Mouse (Mus musculus) heart, embryonic 16.5 days (tissue): ENCODE results near the gene 1700008P02Rik. TPM values are rescaled to one million over a fixed set of nuclear protein-coding genes. Genes with fewer than 3 reads are reported as not detected.
"Not testable (repeated sequence)": the region's sequence is repeated elsewhere in the genome, so short reads cannot be mapped to it uniquely, and the experiment has no call there.

Experiments
- ATAC-seq: fragments of 200-750 bp; cut with Nextera tagmentation; replicated peaks from 2 replicates; pipeline ENCODE4 v1.8.0; 2017; ENCODE audit warnings: moderate number of reproducible peaks; ENCODE audit not compliant: insufficient read depth, low FRiP score; ENCODE audit errors: extremely low read depth
- H3K27ac ChIP-seq: fragments of 300-500 bp; sonication (generic); 2 replicates; pipeline ENCODE4 v1.5.1; 2014; ENCODE audit warnings: mild to moderate bottlenecking, low read length, control low read depth, moderate library complexity
- H3K27me3 ChIP-seq: fragments of 300-500 bp; sonication (generic); 2 replicates; pipeline ENCODE4 v1.6.1; 2014; ENCODE audit warnings: low read length, mixed read lengths; ENCODE audit not compliant: control insufficient read depth, insufficient read depth
- H3K36me3 ChIP-seq: fragments of 300-500 bp; sonication (generic); 2 replicates; pipeline ENCODE4 v1.6.1; 2014; ENCODE audit not compliant: control insufficient read depth, insufficient read depth
- H3K4me1 ChIP-seq: fragments of 300-500 bp; sonication (generic); 2 replicates; pipeline ENCODE4 v1.6.1; 2014; ENCODE audit warnings: low read length, mixed read lengths; ENCODE audit not compliant: control insufficient read depth, insufficient read depth
- H3K4me2 ChIP-seq: fragments of 300-500 bp; sonication (generic); 2 replicates; pipeline ENCODE4 v1.6.1; 2014; ENCODE audit warnings: low read depth, mild to moderate bottlenecking, control low read depth, low read length
- H3K4me3 ChIP-seq: fragments of 300-500 bp; sonication (generic); 2 replicates; pipeline ENCODE4 v1.5.1; 2014; ENCODE audit warnings: mild to moderate bottlenecking, control low read depth, low read length
- H3K9ac ChIP-seq: fragments of 300-500 bp; sonication (generic); 2 replicates; pipeline ENCODE4 v1.6.1; 2014; ENCODE audit warnings: low read length, control low read depth
- H3K9me3 ChIP-seq: fragments of 300-500 bp; sonication (generic); replicated peaks from 2 replicates; pipeline ENCODE4 v1.6.1; 2016; ENCODE audit warnings: low read length; ENCODE audit not compliant: control insufficient read depth
- WGBS: fragments of 180-500 bp; shearing (Covaris S2); extraction: QIAGEN DNeasy Blood & Tissue Kit; methylation state at CpG from one replicate; pipeline ENCODE4 v1.1.7; 2014; 5-methylcytosine and 5-hydroxymethylcytosine counted together
- polyA plus RNA-seq: library from polyadenylated mRNA; unstranded; fragments of >200 nt; fragmentation: Nextera tagmentation; extraction: Ambion mirVana; gene quantifications from 2 replicates; pipeline ENCODE4 v1.2.1, GENCODE M21; 2015

Gene 1700008P02Rik
- polyA plus RNA-seq: not detected in 2 replicates

DNA sequence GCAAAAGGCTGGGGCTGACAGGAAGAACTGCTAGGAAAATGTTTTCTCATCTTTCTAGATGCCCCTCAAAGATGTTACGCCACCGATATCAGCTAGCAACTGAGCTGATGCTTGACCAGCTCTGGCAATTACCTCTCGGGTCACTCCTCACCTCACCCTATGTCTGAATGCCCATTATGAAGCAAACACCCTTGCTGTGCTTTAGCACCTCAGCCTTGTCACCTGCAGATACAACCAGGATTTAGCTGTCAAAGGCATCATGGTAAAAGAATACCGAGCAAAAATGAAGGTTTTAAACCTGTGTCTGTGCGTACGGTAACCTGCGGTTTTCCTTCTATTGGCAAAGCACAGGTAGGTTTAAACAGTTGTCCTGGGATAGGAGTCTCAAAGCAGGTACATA lies at the start of gene 1700008P02Rik:
TSS of gene 1700008P02Rik (minus strand) at position 101 of the 400 bp plus-strand sequence.
- no peaks in the 10 kb centered on the region for H3K4me1 ChIP-seq
- no peak for ATAC-seq
- no peak within 1 kb of the TSS for H3K9ac ChIP-seq
- WGBS: 87% methylated on average over 7 of the region's 7 CpGs
- no peaks in the 10 kb centered on the region for H3K27me3 ChIP-seq
- H3K4me2 ChIP-seq: no peak within 1 kb of the TSS
- no peak within 1 kb of the TSS for H3K4me3 ChIP-seq
- H3K36me3 ChIP-seq: no peaks in the 10 kb centered on the region
- H3K27ac ChIP-seq: no peak within 1 kb of the TSS
- no peaks in the 10 kb centered on the region for H3K9me3 ChIP-seq

DNA sequence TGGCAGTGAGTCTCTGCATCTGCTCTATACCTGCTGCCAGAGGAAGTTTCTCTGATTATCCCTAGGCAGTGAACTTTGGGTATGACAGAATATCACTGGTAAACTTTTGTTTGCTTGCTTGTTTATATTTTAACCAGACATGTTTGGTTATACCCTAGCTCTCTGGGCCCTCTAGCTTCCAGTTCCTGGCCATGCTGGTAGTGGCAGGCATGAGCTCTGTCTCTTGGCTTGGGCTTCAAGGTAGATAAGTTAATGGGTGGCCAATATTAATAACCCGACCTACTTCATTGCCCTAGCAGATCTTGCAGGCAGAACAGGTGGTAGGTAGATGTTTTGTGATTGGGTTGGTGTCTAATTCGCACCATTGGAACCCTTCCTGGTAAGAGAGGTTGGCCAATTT lies 29.2 kb upstream of the 1700008P02Rik start:
- Histone ChIP-seq H3K4me3 (no peak overlapping the region), H3K9ac (no peak overlapping the region), H3K9me3 (no peaks in the 10 kb centered on the region; the same call in 1 of the 2 replicates), H3K4me2 (no peak overlapping the region), H3K36me3 (no peaks in the 10 kb centered on the region), H3K27me3 (no peaks in the 10 kb centered on the region), H3K4me1 (no peaks in the 10 kb centered on the region), H3K27ac (no peak overlapping the region)
- no peak for ATAC-seq
- 62% methylated on average over 2 of the region's 2 CpGs for WGBS

DNA sequence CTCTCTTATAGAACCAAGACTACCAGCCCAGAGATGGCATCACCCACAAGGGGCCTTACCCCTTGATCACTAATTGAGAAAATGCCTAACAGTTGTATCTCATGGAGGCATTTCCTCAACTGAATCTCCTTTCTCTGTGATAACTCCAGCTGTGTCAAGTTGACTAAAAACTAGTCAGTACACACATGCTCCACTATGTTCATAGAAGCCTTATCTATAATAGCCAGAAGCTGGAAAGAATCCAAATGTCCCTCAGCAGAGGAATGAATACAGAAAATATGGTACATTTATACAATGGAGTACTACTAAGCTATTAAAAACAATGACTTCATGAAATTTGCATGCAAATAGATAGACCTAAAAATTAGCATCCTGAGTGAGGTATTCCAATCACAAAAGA lies 17.9 kb upstream of the 1700008P02Rik start:
- not testable (repeated sequence) for H3K9me3 ChIP-seq, H3K4me1 ChIP-seq, ATAC-seq, H3K27me3 ChIP-seq, H3K36me3 ChIP-seq, H3K4me2 ChIP-seq, H3K4me3 ChIP-seq, H3K9ac ChIP-seq, H3K27ac ChIP-seq

DNA sequence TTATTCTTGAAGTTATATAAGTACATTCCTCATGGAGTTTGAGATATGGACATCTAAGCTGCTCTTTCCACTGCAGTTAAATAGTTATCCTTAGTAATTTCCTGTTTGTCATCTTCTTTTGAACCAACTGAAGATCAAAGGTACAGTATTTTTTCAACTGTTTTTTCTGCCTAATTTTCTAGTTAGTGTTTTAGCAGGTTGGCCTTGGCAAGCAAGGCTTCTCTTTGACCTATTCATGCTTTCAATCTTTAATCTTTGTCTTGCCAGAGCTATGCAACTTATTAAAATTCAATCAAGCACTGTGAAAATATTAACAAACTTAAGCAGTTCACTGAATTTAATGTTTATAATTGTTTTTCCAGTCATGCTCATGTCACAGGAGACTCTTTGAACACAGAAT lies 14.0 kb upstream of the 1700008P02Rik start:
- Histone ChIP-seq H3K27ac (no peak overlapping the region), H3K27me3 (no peaks in the 10 kb centered on the region), H3K36me3 (no peaks in the 10 kb centered on the region), H3K9me3 (no peaks in the 10 kb centered on the region), H3K4me3 (no peak overlapping the region), H3K4me2 (no peak overlapping the region), H3K4me1 (no peaks in the 10 kb centered on the region), H3K9ac (no peak overlapping the region)
- ATAC-seq: no peak

DNA sequence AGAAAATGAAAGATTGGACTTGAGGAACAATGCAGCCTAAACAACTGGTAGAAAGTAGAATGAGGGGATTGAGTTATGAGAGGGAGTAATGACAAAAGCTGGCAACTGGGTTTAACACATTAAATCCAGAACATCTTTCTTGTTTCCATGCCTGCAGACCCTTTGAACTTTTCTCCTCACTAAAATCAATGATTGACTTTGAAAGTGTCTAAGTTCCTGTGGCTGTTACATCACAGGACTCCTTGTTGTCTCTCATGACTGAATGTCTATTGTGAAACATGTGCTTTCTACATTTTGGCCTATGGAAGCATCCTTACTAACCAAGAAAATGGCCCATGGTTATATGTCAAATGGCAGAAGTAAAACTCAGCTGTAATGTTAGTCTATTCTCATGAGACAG lies 2.4 kb downstream of the 1700008P02Rik start:
- H3K9me3 ChIP-seq: 0 out of 2 replicates have a peak, but pooled peaks cover 2% of the 10 kb centered on the region
- no peaks in the 10 kb centered on the region for H3K4me1 ChIP-seq
- H3K36me3 ChIP-seq: no peaks in the 10 kb centered on the region
- no peak overlapping the region for H3K4me3 ChIP-seq
- no peaks in the 10 kb centered on the region for H3K27me3 ChIP-seq
- no peak overlapping the region for H3K27ac ChIP-seq
- H3K4me2 ChIP-seq: no peak overlapping the region
- no peak for ATAC-seq
- no peak overlapping the region for H3K9ac ChIP-seq
